Mouse (Mus musculus) CH12.LX (cell line): Measurements from ENCODE around the gene Speg. TPM values are rescaled to one million over a fixed set of nuclear protein-coding genes. Genes with fewer than 3 reads are reported as not detected.

Source experiments
- DNase-seq: peaks from one replicate; pipeline ENCODE4 v3.0.0-alpha.2; 2013; ENCODE audit errors: extremely low read depth
- H3K27ac ChIP-seq: 2 replicates; pipeline ENCODE4 v1.5.1; 2012; ENCODE audit warnings: low read depth, mild to moderate bottlenecking, control low read depth, moderate library complexity; ENCODE audit not compliant: insufficient read depth
- H3K27me3 ChIP-seq: replicated peaks from 2 replicates; pipeline ENCODE3; 2012; ENCODE audit warnings: inconsistent platforms
- H3K36me3 ChIP-seq, 2 experiments: replicated peaks in 1 of 2; 2 replicates each; pipeline versions ENCODE3 to v1.6.1; 2012; ENCODE audit warnings: inconsistent platforms in 1 of 2, low read length in 1 of 2, mild to moderate bottlenecking in 1 of 2, mixed read lengths in 1 of 2, moderate library complexity in 1 of 2; ENCODE audit not compliant: control insufficient read depth in 1 of 2, insufficient read depth in 1 of 2
- H3K4me1 ChIP-seq, 2 experiments: 2 replicates each; pipeline ENCODE4 v1.6.1; 2012; ENCODE audit warnings: inconsistent platforms in 1 of 2, moderate library complexity in 1 of 2; ENCODE audit not compliant: insufficient read depth in 2 of 2, control insufficient read depth in 1 of 2
- H3K4me2 ChIP-seq: 2 replicates; pipeline ENCODE4 v1.6.1; 2012; ENCODE audit warnings: low read depth, mild to moderate bottlenecking, control low read depth; ENCODE audit not compliant: poor library complexity, insufficient read depth, severe bottlenecking
- H3K4me3 ChIP-seq, 3 experiments: fragments of 150-350 bp in 1 of 3; sonication (generic) in 1 of 3; replicated peaks in 1 of 3; 2 replicates each; pipeline versions ENCODE3 to v1.5.1; 2011 to 2012; ENCODE audit warnings: low read depth in 2 of 3, low read length in 2 of 3, mild to moderate bottlenecking in 2 of 3, moderate library complexity in 2 of 3, control low read depth in 1 of 3, improper control_type of control experiment in 1 of 3, inconsistent platforms in 1 of 3, mixed read lengths in 1 of 3; ENCODE audit not compliant: poor library complexity in 1 of 3
- H3K79me2 ChIP-seq: replicated peaks from 2 replicates; pipeline ENCODE4 v1.6.1; 2012; ENCODE audit warnings: mild to moderate bottlenecking, moderate library complexity; ENCODE audit not compliant: control insufficient read depth, poor library complexity, insufficient read depth, severe bottlenecking; ENCODE audit errors: extremely low read depth
- H3K9ac ChIP-seq: 2 replicates; pipeline ENCODE4 v1.6.1; 2012; ENCODE audit warnings: low read depth, mild to moderate bottlenecking, control low read depth, moderate library complexity; ENCODE audit not compliant: insufficient read depth
- H3K9me3 ChIP-seq: replicated peaks from 2 replicates; pipeline ENCODE3; 2012; ENCODE audit warnings: low read length, inconsistent platforms, mixed read lengths
- CHD1 ChIP-seq: IDR thresholded peaks from 2 replicates; pipeline ENCODE4 v1.6.1; 2012; ENCODE audit warnings: low read depth, low read length, improper control_type of control experiment, inconsistent platforms
- CHD2 ChIP-seq: IDR thresholded peaks from 2 replicates; pipeline ENCODE4 v1.6.1; 2011; ENCODE audit warnings: low read length, improper control_type of control experiment
- E2F4 ChIP-seq: IDR thresholded peaks from 2 replicates; pipeline ENCODE4 v1.6.1; 2011; ENCODE audit warnings: low read depth, low read length, improper control_type of control experiment; ENCODE audit not compliant: insufficient replicate concordance
- EP300 ChIP-seq: IDR thresholded peaks from 2 replicates; pipeline ENCODE4 v1.6.1; 2011; ENCODE audit warnings: low read length, improper control_type of control experiment
- ETS1 ChIP-seq: conservative IDR thresholded peaks from 2 replicates; pipeline ENCODE4 v1.6.1; 2012; ENCODE audit warnings: low read depth, mild to moderate bottlenecking, inconsistent platforms, low read length, improper control_type of control experiment, moderate library complexity
- GABPA ChIP-seq: IDR thresholded peaks from 2 replicates; pipeline ENCODE4 v1.6.1; 2012; ENCODE audit warnings: low read depth, low read length, improper control_type of control experiment, inconsistent platforms; ENCODE audit not compliant: insufficient replicate concordance
- KAT2A ChIP-seq: IDR thresholded peaks from 2 replicates; pipeline ENCODE4 v1.6.1; 2012; ENCODE audit warnings: low read length, improper control_type of control experiment, inconsistent platforms; ENCODE audit not compliant: insufficient replicate concordance
- MAX ChIP-seq: IDR thresholded peaks from 2 replicates; pipeline ENCODE4 v1.6.1; 2011; ENCODE audit warnings: low read length, improper control_type of control experiment
- MAZ ChIP-seq: IDR thresholded peaks from 2 replicates; pipeline ENCODE4 v1.6.1; 2012; ENCODE audit warnings: low read depth, mild to moderate bottlenecking, inconsistent platforms, low read length, improper control_type of control experiment, moderate library complexity
- MXI1 ChIP-seq: IDR thresholded peaks from 2 replicates; pipeline ENCODE4 v1.6.1; 2011; ENCODE audit warnings: mild to moderate bottlenecking, low read depth, low read length, improper control_type of control experiment
- MYC ChIP-seq: IDR thresholded peaks from 2 replicates; pipeline ENCODE4 v1.6.1; 2011; ENCODE audit warnings: low read depth, mild to moderate bottlenecking, improper control_type of control experiment, low read length
- PAX5 ChIP-seq: IDR thresholded peaks from 2 replicates; pipeline ENCODE4 v1.6.1; 2012; ENCODE audit warnings: low read length, inconsistent platforms, mixed read lengths
- POLR2AphosphoS2 ChIP-seq: IDR thresholded peaks from 2 replicates; pipeline ENCODE4 v1.6.1; 2011; ENCODE audit warnings: low read depth, low read length, improper control_type of control experiment
- SIN3A ChIP-seq: IDR thresholded peaks from 2 replicates; pipeline ENCODE4 v1.6.1; 2012; ENCODE audit warnings: low read length, improper control_type of control experiment, inconsistent platforms
- TCF12 ChIP-seq: IDR thresholded peaks from 2 replicates; pipeline ENCODE4 v1.6.1; 2014; ENCODE audit warnings: low read depth, mild to moderate bottlenecking, inconsistent platforms, low read length, improper control_type of control experiment
- USF1 ChIP-seq: IDR thresholded peaks from 2 replicates; pipeline ENCODE4 v1.6.1; 2014; ENCODE audit warnings: low read depth, mild to moderate bottlenecking, inconsistent platforms, low read length, improper control_type of control experiment
- USF2 ChIP-seq: conservative IDR thresholded peaks from 2 replicates; pipeline ENCODE4 v1.6.1; 2011; ENCODE audit warnings: low read depth, low read length, improper control_type of control experiment
- ZKSCAN1 ChIP-seq: IDR thresholded peaks from 2 replicates; pipeline ENCODE4 v1.6.1; 2012; ENCODE audit warnings: low read depth, inconsistent platforms, low read length, improper control_type of control experiment, borderline replicate concordance
- dilution Hi-C: fragments of 300-500 bp; cut with MboI; formaldehyde crosslinking; loops from 2 replicates; pipeline ENCODE4 v1.14.3; 2020; ENCODE audit warnings: low sequenced_read_pairs; ENCODE audit not compliant: extremely low pct_unique_long_range_greater_than_20kb, extremely low pct_ligation_motif_present
- in situ Hi-C: fragments of 300-500 bp; cut with MboI; formaldehyde crosslinking; loops from 3 replicates; pipeline ENCODE4 v1.14.3; 2019; ENCODE audit warnings: low sequenced_read_pairs, low pct_ligation_motif_present, low pct_unique_long_range_greater_than_20kb, mixed read lengths
- polyA plus RNA-seq: library from polyadenylated mRNA; unstranded; fragments of >175 nt; gene quantifications from 2 replicates; pipeline ENCODE4 v1.2.1, GENCODE M21; 2012; ENCODE audit warnings: low read depth; ENCODE audit not compliant: insufficient read length
- total RNA-seq, 2 experiments: library from RNA; depleted of rRNA; stranded (reverse); fragments of 300-350 nt in 1 of 2; fragments of >200 nt in 1 of 2; gene quantifications; 2 replicates each; pipeline ENCODE4 v1.2.3; 2012 to 2014

Speg gene
- total and polyA plus RNA-seq, 3 experiments, result 13.1 to 30.7 (median 18.8) TPM

DNA sequence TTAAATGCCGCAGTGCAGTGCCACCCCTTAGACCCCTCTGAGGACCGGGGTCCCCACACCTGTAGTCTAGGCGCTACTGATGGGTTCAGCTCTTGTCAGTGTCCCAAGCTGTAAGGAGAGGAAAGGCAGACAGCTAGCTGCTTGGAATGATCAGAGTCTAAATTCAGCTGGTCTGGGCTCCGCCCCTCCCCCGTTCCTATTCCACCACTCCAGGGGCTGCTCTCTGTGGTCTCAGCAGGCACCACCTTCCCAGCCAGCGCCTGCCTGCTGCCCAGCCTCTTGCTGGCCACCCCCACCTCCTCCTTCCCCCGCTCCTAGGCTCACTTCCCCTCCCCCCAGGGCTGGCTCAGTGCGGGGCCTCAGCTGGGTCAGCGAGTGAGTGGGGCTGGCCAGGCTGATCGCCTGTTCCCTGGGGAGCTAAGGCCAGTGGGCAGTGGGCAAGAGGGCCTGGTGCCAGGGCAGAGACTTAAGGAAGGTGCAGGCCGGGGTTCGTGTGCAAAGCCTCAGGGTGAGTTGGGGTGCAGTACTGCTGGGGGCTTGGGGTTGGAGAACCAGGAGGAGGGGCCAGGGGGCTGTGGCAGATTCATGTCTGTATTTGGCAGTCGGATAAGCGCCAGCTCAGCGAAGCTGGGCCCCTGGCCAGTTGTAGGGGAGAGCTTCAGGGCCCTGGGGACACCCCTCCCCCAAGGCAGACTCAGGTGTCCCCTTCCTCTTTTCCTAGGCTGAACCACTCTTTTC lies 24.8 kb downstream of the Speg start:
- Histone ChIP-seq H3K36me3 (peaks cover 30 to 58% of the 10 kb centered on the region in 2 experiments), H3K27ac (peak overlapping the region; percentile 47), H3K4me1 (peaks cover 18 to 43% of the 10 kb centered on the region in 2 experiments), H3K9me3 (no peaks in the 10 kb centered on the region), H3K9ac (no peak overlapping the region), H3K4me2 (peak overlapping the region; percentile 52), H3K27me3 (no peaks in the 10 kb centered on the region), H3K79me2 (no peaks in the 10 kb centered on the region)
- dilution Hi-C loops (no loop called here), in situ Hi-C loops (no loop called here)
- peak; percentile 36 for DNase-seq
- no peak for TF ChIP-seq PAX5
- TF ChIP-seq MXI1, result 0 out of 2 replicates have a peak, but pooled peaks have one; percentile 25
- TF ChIP-seq CHD2, result peak; percentile 72
- TF ChIP-seq, all 38 proteins: peak for 2
- peak overlapping the region; percentile 25 to 51 (median 49) for H3K4me3 ChIP-seq

- dilution Hi-C loops, result no loop called here
- Histone ChIP-seq H3K36me3 (peaks cover 32 to 59% of the 10 kb centered on the region in 2 experiments), H3K79me2 (no peaks in the 10 kb centered on the region), H3K27me3 (no peaks in the 10 kb centered on the region), H3K4me1 (peaks cover 18 to 43% of the 10 kb centered on the region in 2 experiments), H3K9ac (peak overlapping the region; percentile 25; the same call in 1 of the 2 replicates), H3K4me3 (peak overlapping the region; percentile 25 to 51 (median 49)), H3K4me2 (peak overlapping the region; percentile 17; the same call in 1 of the 2 replicates), H3K9me3 (no peaks in the 10 kb centered on the region), H3K27ac (peak overlapping the region; percentile 47)
- TF ChIP-seq CHD2 (peak; percentile 45; the same call in 1 of the 2 replicates), CHD1 (no peak), KAT2A (no peak)
- in situ Hi-C loops, result no loop called here
- peak; percentile 58 for DNase-seq
Observed at GRCm38 (mm10) chr1:75400493-75401115, 25.5 kb downstream of the Speg start.

DNA sequence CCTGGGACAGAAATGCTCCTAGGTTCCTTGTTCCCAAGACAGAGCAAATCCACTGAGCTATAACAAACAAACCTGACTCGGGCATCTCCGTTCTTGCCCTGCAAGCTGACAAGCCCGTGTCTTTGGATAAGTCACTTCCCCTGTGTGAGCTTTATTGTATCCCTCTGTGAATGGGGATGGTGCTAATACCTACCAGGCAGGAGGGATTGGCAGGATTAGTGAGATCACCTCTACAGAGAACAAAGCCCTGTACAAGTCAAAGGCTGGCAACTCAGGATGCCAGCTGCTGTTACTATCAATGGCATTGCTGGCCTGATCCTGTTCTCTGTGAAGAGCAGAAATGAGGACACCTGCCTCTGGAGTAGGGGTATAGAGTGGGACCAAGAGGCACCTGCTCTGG lies 30.4 kb downstream of the Speg start:
- Histone ChIP-seq H3K27me3 (no peaks in the 10 kb centered on the region), H3K4me1 (peaks cover 5 to 18% of the 10 kb centered on the region in 2 experiments; a peak in 3 of 4 replicates), H3K79me2 (no peaks in the 10 kb centered on the region), H3K4me3 (no peak overlapping the region), H3K4me2 (no peak overlapping the region), H3K36me3 (peaks cover 43 to 93% of the 10 kb centered on the region in 2 experiments), H3K9ac (no peak overlapping the region), H3K27ac (no peak overlapping the region), H3K9me3 (no peaks in the 10 kb centered on the region)
- DNase-seq, result no peak
- dilution Hi-C loops (no loop called here), in situ Hi-C loops (no loop called here)
- TF ChIP-seq CHD2, result no peak
- TF ChIP-seq MAX, result no peak
- TF ChIP-seq CHD1, result no peak
- no peak for TF ChIP-seq E2F4
- no peak for TF ChIP-seq PAX5
- no peak for TF ChIP-seq EP300
- TF ChIP-seq USF2, result no peak
- no peak for TF ChIP-seq ETS1
- no peak for TF ChIP-seq MAZ
- no peak for TF ChIP-seq USF1
- no peak for TF ChIP-seq ZKSCAN1
- no peak for TF ChIP-seq MYC
- no peak for TF ChIP-seq POLR2AphosphoS2
- TF ChIP-seq SIN3A, result no peak
- TF ChIP-seq TCF12, result no peak
- no peak for TF ChIP-seq GABPA
- TF ChIP-seq, all 38 proteins: peak for 0
